Mouse (Mus musculus) limb, embryonic 13.5 days (tissue): ENCODE results near the gene Jam3. TPM values are rescaled to one million over a fixed set of nuclear protein-coding genes. Genes with fewer than 3 reads are reported as not detected.

ENCODE experiments used
- ATAC-seq: fragments of 200-750 bp; cut with Nextera tagmentation; 2 replicates; pipeline ENCODE4 v1.8.0; 2017; ENCODE audit warnings: low read depth, moderate number of reproducible peaks, moderate TSS enrichment; ENCODE audit not compliant: low FRiP score
- H3K27ac ChIP-seq: fragments of 300-500 bp; sonication (generic); 2 replicates; pipeline ENCODE4 v1.5.1; 2015; ENCODE audit warnings: inconsistent platforms, mild to moderate bottlenecking, moderate library complexity
- H3K27me3 ChIP-seq: fragments of 300-500 bp; sonication (generic); 2 replicates; pipeline ENCODE4 v1.6.1; 2015; ENCODE audit warnings: mild to moderate bottlenecking, inconsistent platforms
- H3K36me3 ChIP-seq: fragments of 300-500 bp; sonication (generic); 2 replicates; pipeline ENCODE4 v1.6.1; 2015; ENCODE audit warnings: inconsistent platforms, mild to moderate bottlenecking, moderate library complexity
- H3K4me1 ChIP-seq: fragments of 300-500 bp; sonication (generic); 2 replicates; pipeline ENCODE4 v1.6.1; 2015; ENCODE audit warnings: inconsistent platforms
- H3K4me2 ChIP-seq: fragments of 300-500 bp; sonication (generic); replicated peaks from 2 replicates; pipeline ENCODE4 v1.6.1; 2015; ENCODE audit warnings: inconsistent platforms, mild to moderate bottlenecking, moderate library complexity
- H3K4me3 ChIP-seq: fragments of 300-500 bp; sonication (generic); 2 replicates; pipeline ENCODE4 v1.5.1; 2015; ENCODE audit warnings: moderate library complexity, mild to moderate bottlenecking, inconsistent platforms
- H3K9ac ChIP-seq: fragments of 300-500 bp; sonication (generic); 2 replicates; pipeline ENCODE4 v1.6.1; 2015; ENCODE audit warnings: mild to moderate bottlenecking, inconsistent platforms
- H3K9me3 ChIP-seq: fragments of 300-500 bp; sonication (generic); 2 replicates; pipeline ENCODE4 v1.6.1; 2016; ENCODE audit warnings: inconsistent platforms
- WGBS: fragments of 180-500 bp; shearing (Covaris S2); methylation state at CpG from one replicate; pipeline ENCODE4 v1.1.7; 2015; 5-methylcytosine and 5-hydroxymethylcytosine counted together
- polyA plus RNA-seq: library from polyadenylated mRNA; unstranded; fragments of >200 nt; fragmentation: Nextera tagmentation; extraction: Ambion mirVana; gene quantifications from 2 replicates; pipeline ENCODE4 v1.2.1, GENCODE M21; 2015

Gene Jam3
- polyA plus RNA-seq, 1 experiment from 2014 or later, result 144 TPM

DNA sequence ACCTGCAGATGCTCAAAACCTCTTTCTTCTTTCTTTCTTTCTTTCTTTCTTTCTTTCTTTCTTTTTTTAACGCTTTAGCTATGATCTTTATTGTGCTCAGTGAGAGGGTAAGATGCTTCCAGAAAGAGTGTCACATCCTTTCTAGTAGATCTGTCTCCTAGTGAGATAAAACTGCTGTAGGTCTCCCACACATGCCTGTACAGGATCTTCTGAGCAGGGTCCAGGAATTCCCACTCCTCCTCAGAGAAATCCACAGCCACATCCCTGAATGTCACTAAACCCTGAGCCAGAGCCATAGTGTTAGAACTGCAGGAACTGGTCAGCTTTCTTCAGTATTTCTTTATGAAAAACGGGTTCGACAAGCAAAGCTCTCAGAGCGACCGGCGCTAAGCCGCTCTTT, 19.8 kb downstream of the Jam3 start:
- Histone ChIP-seq H3K36me3 (peaks cover 8% of the 10 kb centered on the region; the same call in 1 of the 2 replicates), H3K4me1 (no peaks in the 10 kb centered on the region), H3K4me2 (no peak overlapping the region), H3K9ac (no peak overlapping the region), H3K27ac (no peak overlapping the region), H3K4me3 (no peak overlapping the region), H3K9me3 (no peaks in the 10 kb centered on the region), H3K27me3 (no peaks in the 10 kb centered on the region)
- WGBS, result 93% methylated on average over 7 of the region's 7 CpGs
- no peak for ATAC-seq

DNA sequence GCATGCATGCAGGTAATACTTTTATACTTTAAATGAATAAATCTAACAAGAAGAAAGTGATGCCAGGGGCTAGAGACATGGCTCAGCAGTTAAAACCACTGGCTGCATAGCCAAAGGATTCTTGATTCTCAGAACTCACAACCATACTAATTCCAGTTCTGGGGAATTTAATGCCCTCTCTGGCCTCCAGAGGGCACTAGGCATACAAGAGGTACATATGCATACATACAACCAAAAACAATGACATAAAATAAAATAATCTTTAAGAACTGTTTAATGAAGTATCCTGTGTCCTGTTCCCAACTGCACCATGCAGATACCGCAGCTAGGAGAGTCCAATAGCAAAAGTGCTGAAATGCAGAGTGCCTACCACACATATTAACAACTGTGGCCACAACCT, 20.8 kb downstream of the Jam3 start:
- 72% methylated on average over 1 of the region's 1 CpGs for WGBS
- no peak overlapping the region for H3K4me2 ChIP-seq
- no peak overlapping the region for H3K27ac ChIP-seq
- no peaks in the 10 kb centered on the region for H3K27me3 ChIP-seq
- no peaks in the 10 kb centered on the region for H3K9me3 ChIP-seq
- no peaks in the 10 kb centered on the region for H3K4me1 ChIP-seq
- no peak overlapping the region for H3K9ac ChIP-seq
- H3K4me3 ChIP-seq, result no peak overlapping the region
- ATAC-seq, result no peak
- peaks cover 4% of the 10 kb centered on the region; the same call in 1 of the 2 replicates for H3K36me3 ChIP-seq

DNA sequence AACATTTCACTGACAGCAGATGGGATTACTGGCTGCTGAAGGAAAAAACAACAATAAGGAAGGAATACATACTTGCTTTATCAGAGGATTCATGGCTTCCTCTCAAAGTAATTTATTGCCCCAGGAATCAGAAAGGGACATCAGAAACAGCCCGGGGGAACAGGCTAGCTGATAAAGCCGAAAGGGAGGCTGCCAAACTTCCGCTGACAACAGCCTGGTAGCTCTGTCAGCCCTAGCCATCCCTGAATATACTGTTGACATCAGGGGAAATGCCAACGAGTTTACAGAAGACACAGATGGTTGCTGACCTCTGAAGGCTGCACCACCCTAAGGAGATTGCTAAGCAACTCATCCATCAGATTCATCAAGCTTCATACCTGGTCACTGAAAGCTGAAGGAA, 26.6 kb downstream of the Jam3 start:
- no peak for ATAC-seq
- Histone ChIP-seq H3K36me3 (peaks cover 4% of the 10 kb centered on the region; the same call in 1 of the 2 replicates), H3K9me3 (no peaks in the 10 kb centered on the region), H3K4me3 (no peak overlapping the region), H3K27me3 (no peaks in the 10 kb centered on the region), H3K9ac (no peak overlapping the region), H3K27ac (no peak overlapping the region), H3K4me1 (no peaks in the 10 kb centered on the region), H3K4me2 (no peak overlapping the region)
- WGBS, result 75% methylated on average over 4 of the region's 4 CpGs

DNA sequence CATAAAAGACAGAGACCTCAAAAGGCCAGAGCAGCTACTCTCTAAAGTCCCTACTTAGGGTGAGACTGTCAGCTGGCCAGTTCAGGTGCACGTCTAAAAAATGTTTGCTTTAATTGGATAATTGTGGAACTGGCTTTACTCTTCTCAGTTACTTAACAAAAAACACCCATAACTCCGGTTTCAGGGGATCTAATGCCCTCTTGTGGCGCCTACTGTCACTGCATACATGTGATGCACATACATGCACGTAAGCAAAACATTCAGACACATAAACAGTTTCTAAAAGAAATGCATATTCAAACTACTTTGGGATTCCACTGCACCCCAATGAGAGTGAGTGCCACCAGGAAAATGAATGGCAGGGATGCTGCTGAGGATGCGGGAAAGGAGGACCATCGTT, 28.7 kb downstream of the Jam3 start:
- WGBS, result 81% methylated on average over 6 of the region's 6 CpGs

DNA sequence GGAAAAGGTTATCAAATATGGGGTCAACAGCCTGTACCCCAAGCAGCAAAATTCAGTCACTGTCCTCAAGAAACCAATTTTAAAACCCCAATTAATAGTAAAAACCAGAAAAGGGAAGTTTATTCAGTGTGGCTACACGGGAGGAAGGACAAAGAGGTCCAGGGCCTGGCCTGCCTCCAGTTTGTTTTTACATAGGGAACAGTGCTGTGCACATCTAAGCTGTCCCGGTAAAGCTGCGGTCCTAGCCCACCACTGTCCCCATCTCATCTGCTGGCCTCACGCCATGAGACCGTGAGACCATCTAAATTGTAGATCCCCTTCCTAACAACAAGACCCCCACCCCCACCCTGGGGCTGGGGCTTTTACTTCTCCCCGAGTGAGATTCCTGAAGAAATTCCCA, 29.8 kb downstream of the Jam3 start:
- 61% methylated on average over 6 of the region's 6 CpGs for WGBS
- H3K27ac ChIP-seq, result no peak overlapping the region
- H3K4me2 ChIP-seq, result no peak overlapping the region
- H3K9me3 ChIP-seq, result no peaks in the 10 kb centered on the region
- H3K4me1 ChIP-seq, result peaks cover 7% of the 10 kb centered on the region
- no peak overlapping the region for H3K9ac ChIP-seq
- no peaks in the 10 kb centered on the region for H3K36me3 ChIP-seq
- H3K27me3 ChIP-seq, result no peaks in the 10 kb centered on the region
- ATAC-seq, result no peak
- no peak overlapping the region for H3K4me3 ChIP-seq

More for the DNA sequence above, 28.7 kb downstream of the Jam3 start:
- Histone ChIP-seq H3K27ac (no peak overlapping the region), H3K27me3 (no peaks in the 10 kb centered on the region), H3K4me2 (no peak overlapping the region), H3K9ac (no peak overlapping the region), H3K9me3 (no peaks in the 10 kb centered on the region), H3K4me3 (no peak overlapping the region), H3K36me3 (no peaks in the 10 kb centered on the region), H3K4me1 (no peaks in the 10 kb centered on the region)
- ATAC-seq, result no peak

DNA sequence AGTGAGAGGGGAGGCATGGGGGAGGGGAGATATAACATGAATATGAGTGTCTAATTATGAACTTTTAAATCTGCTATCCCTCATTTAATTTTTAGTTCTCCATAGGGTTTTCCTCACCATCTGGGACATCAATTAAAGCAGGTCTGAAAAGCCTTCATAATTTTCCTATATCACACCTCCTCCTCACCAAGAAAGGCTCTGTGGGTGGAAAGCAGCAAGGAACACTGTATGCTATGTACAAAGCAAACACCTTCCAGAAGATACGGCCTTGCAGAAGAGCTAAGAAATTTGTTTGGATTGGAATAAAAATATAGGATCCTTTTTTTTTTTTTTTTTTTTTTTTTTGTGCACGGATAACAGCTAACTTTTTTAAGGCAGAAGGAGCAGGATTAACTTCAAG, 31.3 kb downstream of the Jam3 start:
- H3K27ac ChIP-seq, result no peak overlapping the region
- no peak for ATAC-seq
- no peaks in the 10 kb centered on the region for H3K9me3 ChIP-seq
- H3K4me3 ChIP-seq, result no peak overlapping the region
- peaks cover 7% of the 10 kb centered on the region for H3K4me1 ChIP-seq
- no peaks in the 10 kb centered on the region for H3K27me3 ChIP-seq
- H3K36me3 ChIP-seq, result no peaks in the 10 kb centered on the region
- no peak overlapping the region for H3K4me2 ChIP-seq
- 74% methylated on average over 2 of the region's 2 CpGs for WGBS
- no peak overlapping the region for H3K9ac ChIP-seq

DNA sequence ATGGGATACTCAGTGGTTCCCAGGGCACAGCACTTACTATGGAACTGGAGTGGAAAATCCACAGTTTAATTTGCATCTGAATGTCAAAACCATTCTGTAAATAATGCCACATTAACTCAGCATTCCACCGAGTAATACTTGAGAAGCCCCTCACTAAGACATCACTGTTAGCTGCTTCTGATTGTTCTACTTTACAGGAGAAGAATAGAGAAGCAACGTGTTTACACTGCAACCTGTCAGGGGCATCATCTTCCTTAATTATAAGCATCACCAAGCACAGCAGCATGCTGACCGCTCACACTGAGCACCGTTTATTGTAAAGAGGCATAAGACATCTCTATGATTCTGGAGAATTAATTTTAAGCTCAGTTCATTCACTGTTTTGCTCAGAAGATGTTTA, 32.3 kb downstream of the Jam3 start:
- Histone ChIP-seq H3K4me3 (no peak overlapping the region), H3K9me3 (no peaks in the 10 kb centered on the region), H3K27me3 (no peaks in the 10 kb centered on the region), H3K27ac (no peak overlapping the region), H3K36me3 (no peaks in the 10 kb centered on the region), H3K4me1 (peaks cover 7% of the 10 kb centered on the region), H3K9ac (no peak overlapping the region), H3K4me2 (no peak overlapping the region)
- WGBS, result 94% methylated on average over 4 of the region's 4 CpGs
- ATAC-seq, result no peak

DNA sequence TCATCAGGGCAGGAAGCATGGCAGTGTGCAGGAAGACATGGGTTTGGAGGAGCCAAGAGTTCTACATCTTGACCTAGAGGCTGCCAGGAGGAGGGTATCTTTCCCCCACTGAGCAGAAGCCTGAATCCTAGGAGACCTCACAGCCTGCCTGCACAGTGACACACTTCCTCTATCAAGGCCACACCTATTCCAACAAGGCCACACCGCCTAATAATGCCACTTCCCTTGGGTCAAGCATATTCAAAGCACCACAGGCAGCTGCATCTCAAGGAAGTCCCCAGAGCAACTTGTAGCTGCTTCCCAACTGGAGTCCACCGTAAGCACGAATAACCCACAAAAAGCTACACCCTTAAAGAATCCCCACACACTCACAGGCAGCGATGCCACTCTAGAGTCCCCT, 33.1 kb downstream of the Jam3 start:
- H3K4me1 ChIP-seq, result peaks cover 7% of the 10 kb centered on the region
- H3K4me3 ChIP-seq, result no peak overlapping the region
- 94% methylated on average over 4 of the region's 4 CpGs for WGBS
- no peak overlapping the region for H3K27ac ChIP-seq
- H3K36me3 ChIP-seq, result no peaks in the 10 kb centered on the region
- no peak overlapping the region for H3K4me2 ChIP-seq
- no peaks in the 10 kb centered on the region for H3K27me3 ChIP-seq
- no peaks in the 10 kb centered on the region for H3K9me3 ChIP-seq
- no peak for ATAC-seq
- no peak overlapping the region for H3K9ac ChIP-seq

DNA sequence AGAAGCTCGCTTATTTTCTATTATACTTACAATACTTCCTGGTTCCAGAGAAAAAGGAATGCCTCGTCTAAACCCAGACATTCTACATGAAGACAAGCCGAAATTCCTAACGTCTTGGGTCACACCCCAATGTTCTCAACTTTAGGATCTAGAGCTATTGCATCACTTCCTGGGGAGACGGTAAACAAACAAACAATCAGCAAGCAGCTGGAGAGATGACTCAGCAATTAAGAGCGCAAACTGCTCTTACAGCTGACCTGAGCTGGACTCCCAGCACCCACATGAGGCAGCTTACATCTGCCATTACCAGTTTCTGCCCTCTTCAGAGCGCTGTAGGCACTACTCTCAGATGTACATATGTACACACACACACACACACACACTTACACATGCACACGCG, 34.0 kb downstream of the Jam3 start:
- WGBS, result 83% methylated on average over 9 of the region's 9 CpGs
- Histone ChIP-seq H3K27ac (no peak overlapping the region), H3K9me3 (no peaks in the 10 kb centered on the region), H3K27me3 (no peaks in the 10 kb centered on the region), H3K4me2 (no peak overlapping the region), H3K4me1 (peaks cover 7% of the 10 kb centered on the region), H3K36me3 (no peaks in the 10 kb centered on the region), H3K9ac (no peak overlapping the region), H3K4me3 (no peak overlapping the region)
- ATAC-seq, result no peak

DNA sequence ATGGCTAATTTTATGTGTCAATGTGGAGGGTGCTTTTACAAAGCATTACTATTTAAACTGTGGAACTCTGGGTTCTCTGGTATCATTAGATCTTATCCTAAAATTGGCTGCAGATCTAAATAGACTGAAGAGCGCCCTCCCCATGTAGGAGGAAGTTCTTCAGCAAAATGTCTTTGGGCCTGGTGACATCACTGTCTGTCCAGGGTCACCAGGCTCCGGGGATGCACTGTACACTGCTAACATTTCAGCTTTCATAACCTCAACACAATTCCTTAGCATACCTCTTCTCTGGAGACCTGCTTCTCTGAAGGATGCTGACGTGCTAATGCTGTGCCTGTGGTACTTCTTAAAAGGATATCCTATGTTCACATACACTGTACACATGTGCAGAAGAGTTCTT, 43.5 kb downstream of the Jam3 start:
- no peak overlapping the region for H3K4me2 ChIP-seq
- no peaks in the 10 kb centered on the region for H3K27me3 ChIP-seq
- H3K9me3 ChIP-seq, result no peaks in the 10 kb centered on the region
- no peak overlapping the region for H3K4me3 ChIP-seq
- 90% methylated on average over 3 of the region's 3 CpGs for WGBS
- no peak for ATAC-seq
- H3K27ac ChIP-seq, result no peak overlapping the region
- no peak overlapping the region for H3K9ac ChIP-seq
- no peaks in the 10 kb centered on the region for H3K36me3 ChIP-seq
- H3K4me1 ChIP-seq, result peaks cover 26% of the 10 kb centered on the region

DNA sequence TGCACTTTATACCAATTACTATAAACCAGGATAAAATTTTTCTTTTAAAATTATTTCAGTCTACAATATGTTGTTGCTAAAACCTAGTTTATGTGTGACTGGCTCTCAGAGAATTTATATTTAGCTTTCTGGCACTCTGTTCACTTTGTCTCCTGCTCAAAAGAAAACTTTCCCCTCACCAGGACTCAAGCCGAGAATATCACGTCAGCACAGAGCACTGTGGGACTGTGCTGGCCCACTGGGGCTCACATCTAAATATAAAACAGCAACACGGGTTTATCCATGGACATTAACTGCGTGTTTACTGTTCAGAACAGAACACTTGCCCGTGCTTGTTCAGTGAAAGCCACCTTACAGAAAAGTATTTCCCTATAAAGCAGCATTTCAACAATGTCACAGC, 44.5 kb downstream of the Jam3 start:
- Histone ChIP-seq H3K27ac (peak overlapping the region; percentile 69; the same call in 1 of the 2 replicates), H3K4me1 (peaks cover 26% of the 10 kb centered on the region), H3K27me3 (no peaks in the 10 kb centered on the region), H3K4me3 (no peak overlapping the region), H3K9me3 (no peaks in the 10 kb centered on the region), H3K4me2 (0 out of 2 replicates have a peak overlapping the region, but pooled peaks have one; percentile 25), H3K36me3 (peaks cover 1% of the 10 kb centered on the region; the same call in 1 of the 2 replicates), H3K9ac (no peak overlapping the region)
- peak; percentile 46; the same call in 1 of the 2 replicates for ATAC-seq
- 20% methylated on average over 5 of the region's 5 CpGs for WGBS

DNA sequence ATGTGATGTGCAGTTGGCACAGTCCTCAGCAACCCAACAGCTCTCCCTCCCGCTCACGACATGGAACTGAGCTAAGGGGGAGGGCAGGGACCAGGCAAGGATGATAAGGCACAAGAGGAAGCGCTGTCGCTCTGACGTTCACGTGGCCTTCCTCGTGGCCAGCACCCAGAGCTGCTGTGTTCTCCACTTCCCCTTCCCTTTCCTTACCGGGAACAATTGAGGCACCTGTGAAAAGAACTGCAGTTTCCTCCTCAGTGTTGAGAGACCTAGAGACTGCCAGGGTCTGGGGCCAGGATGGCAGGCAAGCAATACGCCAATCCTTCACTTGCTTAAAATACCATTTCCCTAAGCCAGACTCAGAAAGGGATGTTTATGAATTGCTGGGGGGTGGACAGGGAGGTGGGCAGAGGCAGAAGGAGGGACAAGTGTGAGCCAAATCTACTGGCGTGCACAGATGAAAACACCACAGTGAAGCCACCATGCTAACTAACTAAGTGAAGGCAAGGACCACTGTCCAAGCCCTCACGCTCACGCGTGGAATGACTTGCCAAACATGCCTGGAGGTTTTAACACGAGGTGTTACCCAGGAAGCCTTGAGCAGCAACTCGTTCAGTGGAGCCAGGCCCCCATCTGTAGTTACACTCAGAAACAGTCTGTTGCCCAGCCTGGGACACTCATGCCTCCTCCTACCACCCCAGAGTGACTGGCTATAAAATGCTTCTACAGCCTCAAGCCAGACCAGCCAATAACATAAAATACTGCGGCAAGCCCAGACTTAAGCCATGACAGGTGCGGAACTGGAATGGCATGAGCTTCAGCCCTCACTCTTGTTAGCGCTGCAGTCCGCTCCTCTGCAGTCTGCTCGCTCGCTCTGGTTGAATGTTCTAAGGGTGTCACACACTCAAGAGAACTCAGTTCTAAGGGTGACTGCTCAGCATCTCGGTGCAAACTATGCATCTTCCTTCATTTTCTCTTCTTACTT, 45.4 kb downstream of the Jam3 start:
- Histone ChIP-seq H3K27ac (peak overlapping the region; percentile 69), H3K4me3 (no peak overlapping the region), H3K9ac (no peak overlapping the region), H3K9me3 (no peaks in the 10 kb centered on the region), H3K4me2 (0 out of 2 replicates have a peak overlapping the region, but pooled peaks have one; percentile 3), H3K36me3 (peaks cover 8% of the 10 kb centered on the region), H3K27me3 (no peaks in the 10 kb centered on the region), H3K4me1 (peaks cover 26% of the 10 kb centered on the region)
- 58% methylated on average over 22 of the region's 22 CpGs for WGBS
- peak; percentile 71 for ATAC-seq
